Mouse (Mus musculus): ENCODE measurements at regions not wholly inside any gene's neighbourhood (a gene's known extent, or its start where the extent isn't known, plus 50 kb on each side); places are given as distances from the start of the nearest gene placed in this dataset.

DNA sequence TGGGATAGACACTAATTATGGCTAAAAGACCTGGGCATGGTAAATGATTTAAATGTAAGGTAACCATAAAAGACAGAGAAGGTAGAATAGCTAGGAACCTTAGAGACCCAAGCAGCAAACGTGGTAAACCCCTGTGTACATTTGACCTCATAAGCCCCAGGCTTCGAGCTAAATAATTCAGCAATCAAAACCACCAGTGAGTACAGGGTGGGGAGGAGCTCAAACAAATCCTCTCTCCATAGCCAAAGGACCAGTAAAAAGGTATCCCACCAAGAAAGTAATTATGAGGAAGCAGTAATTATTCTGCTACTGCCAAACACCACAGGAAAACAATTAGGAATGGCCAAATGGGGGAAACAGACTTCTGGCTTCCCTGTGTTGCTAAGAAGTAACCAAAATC lies 122.5 kb upstream of the Ogfrl1 start:
- no peak for ATAC-seq (ENCODE audit: insufficient number of reproducible peaks, insufficient read depth, low FRiP score, low TSS enrichment)
- 25% methylated on average over 2 of the region's 2 CpGs for WGBS
- Histone ChIP-seq H3K9me3 (no peaks in the 10 kb centered on the region), H3K27me3 (no peaks in the 10 kb centered on the region), H3K4me3 (no peak overlapping the region), H3K27ac (no peak overlapping the region), H3K9ac (no peak overlapping the region), H3K4me1 (no peaks in the 10 kb centered on the region), H3K4me2 (replicated peaks) (no peak overlapping the region), H3K36me3 (no peaks in the 10 kb centered on the region)

DNA sequence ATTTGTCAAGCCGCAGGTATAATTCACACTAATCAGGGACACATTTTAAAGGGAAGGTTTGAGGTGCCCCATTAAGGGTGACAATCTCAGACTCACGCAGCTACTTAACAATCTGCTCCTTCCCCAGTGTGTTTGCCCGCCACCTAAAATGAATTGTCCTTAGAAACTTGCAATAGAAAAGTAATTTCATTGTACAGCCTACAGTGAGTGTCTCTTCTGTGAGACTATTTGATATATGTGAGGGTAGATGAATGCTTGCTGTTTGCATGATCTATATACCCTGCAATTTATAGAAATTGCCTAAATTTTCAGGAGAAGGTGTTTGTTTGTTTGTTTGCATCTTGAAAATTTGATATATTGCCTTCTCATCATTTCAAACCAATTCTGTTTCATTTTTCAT lies 135.1 kb upstream of the Ogfrl1 start:
- Histone ChIP-seq H3K4me2 (replicated peaks) (no peak overlapping the region), H3K27me3 (no peaks in the 10 kb centered on the region), H3K4me1 (no peaks in the 10 kb centered on the region), H3K27ac (no peak overlapping the region), H3K4me3 (no peak overlapping the region), H3K36me3 (no peaks in the 10 kb centered on the region), H3K9ac (no peak overlapping the region), H3K9me3 (no peaks in the 10 kb centered on the region)
- no peak for ATAC-seq (ENCODE audit: insufficient number of reproducible peaks, insufficient read depth, low FRiP score, low TSS enrichment)
- 76% methylated on average over 3 of the region's 3 CpGs for WGBS

DNA sequence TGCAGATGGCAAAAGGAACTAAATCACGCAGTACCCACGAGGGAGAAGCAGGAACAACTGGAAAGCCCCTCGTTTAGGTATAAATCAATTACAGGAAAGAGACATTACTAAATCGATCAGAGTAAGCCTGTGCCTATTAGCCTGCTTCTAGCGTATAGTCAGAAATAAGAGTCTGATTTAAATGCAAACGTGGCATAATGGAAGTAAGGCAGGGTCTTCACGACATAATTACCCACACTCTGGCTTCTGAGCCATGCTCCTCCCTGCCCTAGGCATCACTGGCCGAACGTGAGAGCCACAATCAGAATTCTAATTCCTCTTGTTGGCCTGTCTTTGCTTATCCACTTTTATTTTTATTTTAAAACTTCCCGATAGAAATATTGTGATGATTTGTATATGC lies 139.0 kb upstream of the Ogfrl1 start:
- no peak for ATAC-seq (ENCODE audit: insufficient number of reproducible peaks, insufficient read depth, low FRiP score, low TSS enrichment)
- WGBS, result 88% methylated on average over 10 of the region's 10 CpGs
- no peaks in the 10 kb centered on the region for H3K36me3 ChIP-seq
- no peak overlapping the region for H3K9ac ChIP-seq
- no peak overlapping the region for H3K27ac ChIP-seq
- H3K4me1 ChIP-seq, result no peaks in the 10 kb centered on the region
- no peaks in the 10 kb centered on the region for H3K27me3 ChIP-seq
- no peak overlapping the region for H3K4me2 ChIP-seq (replicated peaks)
- H3K9me3 ChIP-seq, result no peaks in the 10 kb centered on the region
- no peak overlapping the region for H3K4me3 ChIP-seq

DNA sequence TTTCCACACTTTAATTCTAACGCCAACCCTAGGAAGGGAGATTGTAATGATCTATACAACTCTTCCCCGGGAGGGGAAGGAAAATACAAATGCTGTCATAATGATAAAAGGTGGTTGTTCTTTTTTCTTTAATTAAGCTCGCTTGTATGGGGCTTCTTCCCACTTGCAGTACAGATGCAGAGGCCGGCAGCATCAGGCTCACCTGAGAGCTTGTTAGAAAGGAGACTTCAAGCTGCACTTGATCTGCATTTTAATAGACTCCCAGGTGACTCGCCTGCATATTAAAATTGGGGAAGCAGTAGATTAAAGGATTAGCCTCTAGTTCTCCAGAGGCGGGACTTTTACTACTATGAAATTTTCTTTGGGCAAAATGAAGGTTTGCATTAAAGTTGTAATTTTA lies 140.8 kb upstream of the Ogfrl1 start:
- no peaks in the 10 kb centered on the region for H3K27me3 ChIP-seq
- no peak overlapping the region for H3K4me2 ChIP-seq (replicated peaks)
- H3K36me3 ChIP-seq, result no peaks in the 10 kb centered on the region
- no peaks in the 10 kb centered on the region for H3K4me1 ChIP-seq
- no peak overlapping the region for H3K9ac ChIP-seq
- ATAC-seq (ENCODE audit: insufficient number of reproducible peaks, insufficient read depth, low FRiP score, low TSS enrichment), result no peak
- H3K9me3 ChIP-seq, result no peaks in the 10 kb centered on the region
- 31% methylated on average over 6 of the region's 6 CpGs for WGBS
- no peak overlapping the region for H3K27ac ChIP-seq
- H3K4me3 ChIP-seq, result no peak overlapping the region

GRCm38 (mm10) chr1:23540594-23540993 lies 143.0 kb upstream of the Ogfrl1 start:
- Histone ChIP-seq H3K4me3 (no peak overlapping the region), H3K9ac (no peak overlapping the region), H3K4me2 (replicated peaks) (no peak overlapping the region), H3K36me3 (no peaks in the 10 kb centered on the region), H3K9me3 (no peaks in the 10 kb centered on the region), H3K4me1 (no peaks in the 10 kb centered on the region), H3K27me3 (no peaks in the 10 kb centered on the region), H3K27ac (no peak overlapping the region)
- 81% methylated on average over 7 of the region's 7 CpGs for WGBS
- no peak for ATAC-seq (ENCODE audit: insufficient number of reproducible peaks, insufficient read depth, low FRiP score, low TSS enrichment)

- H3K27ac ChIP-seq, result no peak overlapping the region
- no peaks in the 10 kb centered on the region for H3K9me3 ChIP-seq
- no peak overlapping the region for H3K4me2 ChIP-seq (replicated peaks)
- no peaks in the 10 kb centered on the region for H3K36me3 ChIP-seq
- WGBS, result 88% methylated on average over 3 of the region's 3 CpGs
- H3K9ac ChIP-seq, result no peak overlapping the region
- H3K4me1 ChIP-seq, result no peaks in the 10 kb centered on the region
- no peak overlapping the region for H3K4me3 ChIP-seq
- no peaks in the 10 kb centered on the region for H3K27me3 ChIP-seq
- ATAC-seq (ENCODE audit: insufficient number of reproducible peaks, insufficient read depth, low FRiP score, low TSS enrichment), result no peak
Measured at GRCm38 (mm10) chr1:23555794-23556193, 158.2 kb upstream of the Ogfrl1 start.

DNA sequence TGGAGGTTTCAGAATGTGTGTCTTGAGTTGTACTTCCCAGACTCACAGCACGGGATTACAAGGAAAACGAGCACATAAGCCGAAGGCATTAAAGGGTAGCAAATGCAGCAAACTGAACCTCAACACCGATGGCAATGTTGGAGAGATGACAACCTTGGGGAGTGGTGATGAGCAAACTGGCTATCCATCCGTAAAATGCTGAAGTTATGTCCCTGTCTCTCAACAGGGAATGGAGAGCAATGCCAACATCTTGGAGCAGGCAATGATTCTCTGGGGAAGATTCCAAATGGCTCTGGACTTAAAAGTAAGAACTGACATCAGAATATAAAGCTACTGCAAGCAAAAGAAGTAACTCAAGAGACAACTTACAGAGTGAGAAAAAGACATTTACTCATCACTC lies 170.5 kb upstream of the Ogfrl1 start:
- ATAC-seq (ENCODE audit: insufficient number of reproducible peaks, insufficient read depth, low FRiP score, low TSS enrichment), result no peak
- H3K4me1 ChIP-seq, result no peaks in the 10 kb centered on the region
- 89% methylated on average over 5 of the region's 5 CpGs for WGBS

DNA sequence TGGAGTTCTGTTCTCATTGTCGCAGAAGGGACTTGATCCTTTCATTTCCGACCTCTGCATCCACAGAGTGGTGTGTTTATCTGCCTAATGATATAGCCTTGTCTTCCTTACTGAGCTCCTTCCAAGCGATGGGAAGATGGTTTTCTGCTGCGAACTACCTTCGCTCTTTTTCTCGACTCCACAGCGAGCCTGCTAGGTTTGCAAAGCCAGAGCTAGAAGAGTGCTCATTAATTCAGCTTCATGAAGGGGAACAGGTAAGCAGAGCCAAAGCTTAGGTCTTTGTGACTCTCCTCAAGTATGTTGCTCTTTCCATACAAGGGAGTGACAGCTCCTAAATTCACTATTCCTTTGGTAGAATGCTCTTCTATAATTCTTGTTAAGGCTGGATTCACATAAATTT lies 176.9 kb upstream of the Ogfrl1 start:
- Histone ChIP-seq H3K4me3 (no peak overlapping the region), H3K9ac (no peak overlapping the region), H3K36me3 (no peaks in the 10 kb centered on the region), H3K9me3 (no peaks in the 10 kb centered on the region), H3K27me3 (no peaks in the 10 kb centered on the region), H3K4me2 (replicated peaks) (no peak overlapping the region), H3K4me1 (no peaks in the 10 kb centered on the region), H3K27ac (no peak overlapping the region)
- WGBS, result 77% methylated on average over 7 of the region's 7 CpGs
- no peak for ATAC-seq (ENCODE audit: insufficient number of reproducible peaks, insufficient read depth, low FRiP score, low TSS enrichment)

More for the DNA sequence above, 170.5 kb upstream of the Ogfrl1 start:
- no peak overlapping the region for H3K4me2 ChIP-seq (replicated peaks)
- H3K27me3 ChIP-seq, result no peaks in the 10 kb centered on the region
- no peak overlapping the region for H3K4me3 ChIP-seq
- no peaks in the 10 kb centered on the region for H3K9me3 ChIP-seq
- no peak overlapping the region for H3K9ac ChIP-seq
- no peak overlapping the region for H3K27ac ChIP-seq
- no peaks in the 10 kb centered on the region for H3K36me3 ChIP-seq

DNA sequence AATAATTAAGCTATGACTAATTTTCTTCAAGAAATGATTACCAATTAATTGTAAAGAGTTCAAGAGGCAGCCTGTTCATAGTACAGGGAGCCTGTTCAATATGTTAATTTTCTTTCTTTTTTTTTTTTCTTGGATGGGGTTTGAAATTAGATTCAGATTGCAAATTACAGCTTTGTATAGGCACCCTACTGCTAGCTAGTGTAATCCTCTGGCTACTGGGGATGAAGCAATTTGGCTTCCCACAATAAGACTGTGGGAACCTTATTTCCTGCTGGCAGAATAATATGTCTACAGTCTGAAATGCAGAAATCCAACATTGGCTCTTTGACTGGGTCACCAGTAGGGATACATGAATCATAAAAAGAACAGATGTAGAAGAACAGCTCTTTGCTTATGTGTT lies 177.4 kb upstream of the Ogfrl1 start:
- H3K36me3 ChIP-seq, result no peaks in the 10 kb centered on the region
- H3K4me1 ChIP-seq, result no peaks in the 10 kb centered on the region
- H3K9me3 ChIP-seq, result no peaks in the 10 kb centered on the region
- H3K27ac ChIP-seq, result no peak overlapping the region
- no peak overlapping the region for H3K9ac ChIP-seq
- H3K27me3 ChIP-seq, result no peaks in the 10 kb centered on the region
- no peak overlapping the region for H3K4me3 ChIP-seq
- H3K4me2 ChIP-seq (replicated peaks), result no peak overlapping the region
- ATAC-seq (ENCODE audit: insufficient number of reproducible peaks, insufficient read depth, low FRiP score, low TSS enrichment), result no peak

- 91% methylated on average over 2 of the region's 2 CpGs for whole genome bisulfite sequencing
- ATAC-seq (ENCODE audit: insufficient number of reproducible peaks, insufficient read depth, low FRiP score, low TSS enrichment), result no peak
- Histone ChIP-seq H3K27ac (no peak overlapping the region), H3K4me1 (no peaks in the 10 kb centered on the region), H3K9ac (no peak overlapping the region), H3K4me2 (replicated peaks) (no peak overlapping the region), H3K36me3 (no peaks in the 10 kb centered on the region), H3K9me3 (no peaks in the 10 kb centered on the region), H3K4me3 (no peak overlapping the region), H3K27me3 (no peaks in the 10 kb centered on the region)
Measured at GRCm38 (mm10) chr1:23575515-23575914, 177.9 kb upstream of the Ogfrl1 start.

DNA sequence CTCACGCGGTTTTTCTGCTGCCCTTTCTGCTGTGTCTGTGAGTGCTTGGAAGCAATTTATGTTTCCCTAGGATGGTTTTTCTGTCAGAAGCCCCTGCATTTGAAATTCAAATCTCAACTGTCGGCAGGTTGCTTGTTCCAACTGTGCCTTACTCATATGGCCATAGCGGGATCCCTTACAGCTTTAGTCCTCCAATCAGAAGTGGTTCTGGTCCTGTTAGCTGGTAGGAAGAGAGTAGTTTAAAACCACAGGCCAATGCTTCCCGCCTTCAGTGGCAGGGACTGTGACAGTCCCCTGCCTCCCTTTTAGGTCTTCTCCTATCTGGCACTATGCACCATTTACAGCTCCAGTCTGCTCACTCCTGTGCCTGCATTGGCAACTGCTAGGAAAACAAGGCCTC lies 178.6 kb upstream of the Ogfrl1 start:
- Histone ChIP-seq H3K4me3 (no peak overlapping the region), H3K36me3 (no peaks in the 10 kb centered on the region), H3K4me2 (replicated peaks) (no peak overlapping the region), H3K27ac (no peak overlapping the region), H3K9me3 (no peaks in the 10 kb centered on the region), H3K4me1 (no peaks in the 10 kb centered on the region), H3K27me3 (no peaks in the 10 kb centered on the region), H3K9ac (no peak overlapping the region)
- WGBS, result 66% methylated on average over 5 of the region's 5 CpGs
- ATAC-seq (ENCODE audit: insufficient number of reproducible peaks, insufficient read depth, low FRiP score, low TSS enrichment), result no peak

DNA sequence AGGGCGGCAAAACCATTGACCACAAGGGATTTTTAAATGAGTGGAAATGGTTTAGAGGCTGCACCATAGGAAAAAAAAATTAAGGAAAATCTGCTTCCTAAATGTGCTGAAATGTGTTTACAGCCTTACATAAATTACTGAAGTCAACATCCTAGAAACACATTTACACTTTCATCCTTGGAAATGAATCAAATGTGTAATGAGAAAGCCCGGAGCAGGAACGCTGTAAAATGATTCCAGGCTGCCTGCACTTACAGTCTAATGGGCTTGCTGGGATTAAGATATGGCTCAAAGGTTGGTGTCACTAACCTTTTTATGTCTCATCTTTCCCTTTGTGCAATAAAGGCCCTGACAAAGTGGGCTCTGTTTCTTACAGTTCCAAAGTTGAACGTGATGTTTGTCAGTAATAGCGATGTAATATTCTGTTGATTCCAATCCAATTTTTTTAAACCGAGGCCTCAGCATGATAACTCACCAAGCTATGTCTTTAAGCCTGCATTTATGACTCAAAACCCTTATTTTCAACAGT lies 172.1 kb upstream of the B3gat2 start:
- Histone ChIP-seq H3K27me3 (no peaks in the 10 kb centered on the region), H3K4me3 (no peak overlapping the region), H3K9me3 (no peaks in the 10 kb centered on the region), H3K9ac (no peak overlapping the region), H3K27ac (no peak overlapping the region), H3K36me3 (no peaks in the 10 kb centered on the region), H3K4me2 (replicated peaks) (no peak overlapping the region), H3K4me1 (no peaks in the 10 kb centered on the region)
- ATAC-seq (ENCODE audit: insufficient number of reproducible peaks, insufficient read depth, low FRiP score, low TSS enrichment), result no peak
- WGBS, result 70% methylated on average over 6 of the region's 6 CpGs

- no peak for ATAC-seq (ENCODE audit: insufficient number of reproducible peaks, insufficient read depth, low FRiP score, low TSS enrichment)
- H3K9me3 ChIP-seq, result no peaks in the 10 kb centered on the region
Measured at GRCm38 (mm10) chr1:23602710-23603291, 158.8 kb upstream of the B3gat2 start.

More at GRCm38 (mm10) chr1:23602710-23603291, 158.8 kb upstream of the B3gat2 start:
- H3K27ac ChIP-seq, result no peak overlapping the region
- no peaks in the 10 kb centered on the region for H3K4me1 ChIP-seq
- no peaks in the 10 kb centered on the region for H3K36me3 ChIP-seq
- no peak overlapping the region for H3K4me3 ChIP-seq
- H3K27me3 ChIP-seq, result no peaks in the 10 kb centered on the region
- H3K4me2 ChIP-seq (replicated peaks), result no peak overlapping the region
- no peak overlapping the region for H3K9ac ChIP-seq
- 87% methylated on average over 4 of the region's 4 CpGs for WGBS
